Comparison of ENCODE assay signal across 9 mouse cellular contexts in the genomic region with DNA sequence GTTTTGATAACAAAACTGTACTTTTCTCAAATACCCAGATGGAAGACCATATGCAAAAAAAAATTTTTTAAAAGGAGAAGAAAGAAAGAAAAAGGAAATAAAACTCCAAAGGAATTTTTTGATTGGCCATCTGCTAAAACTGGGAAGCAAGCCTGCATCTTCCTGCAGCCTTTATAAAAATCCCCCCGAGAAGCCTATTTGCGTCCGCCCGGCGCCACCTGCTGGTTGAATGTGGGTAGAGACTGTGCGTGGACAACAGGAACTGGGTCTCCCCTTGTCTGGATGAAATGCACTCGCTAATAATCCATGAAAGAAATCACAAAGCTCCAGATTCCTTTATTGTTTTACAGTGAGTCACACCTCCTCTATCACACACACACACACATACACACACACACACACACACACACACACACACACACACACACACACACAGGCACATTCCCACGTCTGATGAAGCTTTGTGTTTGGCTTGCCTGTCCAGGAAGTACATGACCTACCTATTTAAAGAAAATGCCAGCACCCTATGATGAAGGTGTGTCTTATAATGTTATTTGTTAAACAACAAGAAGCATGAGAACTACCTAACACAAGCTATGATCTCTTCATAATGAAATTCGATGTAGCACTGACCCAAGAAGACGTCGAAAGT. TPM values are rescaled to one million over a fixed set of nuclear protein-coding genes. Genes with fewer than 3 reads are reported as not detected.
A peak's percentile ranks its signal among the peaks of the same experiment; 100 is the strongest.
DNase-seq lines count a peak whose midpoint lies in the region; ATAC-seq lines count a peak whose summit lies in the region.
"Had no signal": no experiment of that assay in that cellular context is flagged by ENCODE, and none has a peak within 500 bp of the region (broad histone marks: within the 10 kb centered on the region; RNA-seq: fewer than 3 reads in every experiment).

No protein-coding gene starts in this region.

- peak; percentile 72 for DNase-seq in cerebellum, adult 11 months
- peak; percentile 34 for DNase-seq in c-Kit-positive CD71-positive TER-119-negative erythroid progenitor cells, embryonic 14.5 days (ENCODE audit: low read depth)
- DNase-seq in forelimb bud, embryonic 11.5 days (ENCODE audit: low read depth, low spot score), result peak; percentile 81
- peak; percentile 83 to 86 for DNase-seq in left cerebral cortex, postnatal 10 days (ENCODE audit: extremely low spot score in 1 of 2, low spot score in 2 of 2)
- peak; percentile 94 for DNase-seq in midbrain, embryonic 14.5 days
- DNase-seq in spleen, postnatal 4 days (ENCODE audit: low spot score in 2 of 2), result peak; percentile 64 to 88

- no peaks in the 10 kb centered on the region for H3K4me1 ChIP-seq in hindbrain, embryonic 16.5 days (ENCODE audit: control insufficient read depth, insufficient read depth, low read depth, low read length)
- no peaks in the 10 kb centered on the region for H3K4me1 ChIP-seq in midbrain, embryonic 14.5 days (ENCODE audit: control insufficient read depth, insufficient read depth, low read length)

- no peak overlapping the region for H3K27ac ChIP-seq in hindbrain, embryonic 16.5 days (ENCODE audit: low read depth, low read length)
- no peak overlapping the region for H3K27ac ChIP-seq in midbrain, embryonic 14.5 days (replicated peaks; ENCODE audit: low read depth, low read length)

- no peaks in the 10 kb centered on the region for H3K27me3 ChIP-seq in hindbrain, embryonic 16.5 days (replicated peaks; ENCODE audit: control insufficient read depth, insufficient read depth, low read length)
- no peaks in the 10 kb centered on the region for H3K27me3 ChIP-seq in midbrain, embryonic 14.5 days (ENCODE audit: control insufficient read depth, insufficient read depth, low read length)

- H3K9me3 ChIP-seq in hindbrain, embryonic 16.5 days (ENCODE audit: control insufficient read depth, low read length), result no peaks in the 10 kb centered on the region
- H3K9me3 ChIP-seq in midbrain, embryonic 14.5 days (ENCODE audit: control insufficient read depth, low read length), result no peaks in the 10 kb centered on the region

- H3K9ac ChIP-seq in hindbrain, embryonic 16.5 days (ENCODE audit: low read depth, low read length), result no peak overlapping the region
- no peak overlapping the region for H3K9ac ChIP-seq in midbrain, embryonic 14.5 days (replicated peaks; ENCODE audit: low read length)

- ATAC-seq in cerebellum, adult (ENCODE audit: insufficient number of reproducible peaks, low FRiP score, low TSS enrichment), result no peak
- peak; percentile 65; the same call in 1 of the 2 replicates for ATAC-seq in hindbrain, embryonic 16.5 days
- ATAC-seq in midbrain, embryonic 14.5 days (ENCODE audit: low FRiP score, low TSS enrichment), result no peak; the same call in 1 of the 2 replicates

- intact Hi-C loops in left cerebral cortex, postnatal 10 days (cut with DNase I), result loop anchor here (2.0 to 5.0 kb wide), 2 partner anchors 278 to 386 kb away; no protein-coding TSS in a partner anchor

- WGBS in hindbrain, embryonic 16.5 days, result 35% methylated on average over 11 of the region's 11 CpGs
- 36% methylated on average over 11 of the region's 11 CpGs for WGBS in midbrain, embryonic 14.5 days

- H3K36me3 ChIP-seq in hindbrain, embryonic 16.5 days (ENCODE audit: control insufficient read depth, insufficient read depth, low read length), result no peaks in the 10 kb centered on the region
- H3K36me3 ChIP-seq in midbrain, embryonic 14.5 days (ENCODE audit: control insufficient read depth, insufficient read depth, low read length), result no peaks in the 10 kb centered on the region

- H3K4me2 ChIP-seq in hindbrain, embryonic 16.5 days (ENCODE audit: low read length), result no peak overlapping the region
- H3K4me2 ChIP-seq in midbrain, embryonic 14.5 days (ENCODE audit: low read length), result no peak overlapping the region

- no peak overlapping the region for H3K4me3 ChIP-seq in hindbrain, embryonic 16.5 days (ENCODE audit: low read length)
- H3K4me3 ChIP-seq in midbrain, embryonic 14.5 days (replicated peaks; ENCODE audit: low read depth, low read length), result no peak overlapping the region
- H3K4me3 ChIP-seq: myocyte had no signal

RNA-seq across cellular contexts. Expression of a gene that starts 49.1 kb away (rescaled TPM):
- 2.6 and 4.7 TPM in 2 replicates for polyA plus RNA-seq in hindbrain, embryonic 16.5 days (2015; fragmentation: Nextera tagmentation; extraction: Ambion mirVana)
- 10 to 100 TPM; 16.1 to 16.3 TPM for total RNA-seq in left cerebral cortex, postnatal 10 days (2021)
- 5.1 and 6.4 TPM in 2 replicates for polyA plus RNA-seq in midbrain, embryonic 14.5 days (2014; fragmentation: Nextera tagmentation; extraction: Ambion mirVana)

Comparison
In these comparisons a context has a peak if more than half of its experiments do, and no peak if none do; other contexts are left out.
1. DNase-seq: peak in every context shown above with its lines; median percentile 94 in midbrain, embryonic 14.5 days; 84 in left cerebral cortex, postnatal 10 days; 81 in forelimb bud, embryonic 11.5 days; 76 in spleen, postnatal 4 days; 72 in cerebellum, adult 11 months; 34 in c-Kit-positive CD71-positive TER-119-negative erythroid progenitor cells, embryonic 14.5 days.